Mouse (Mus musculus): ENCODE results near the gene Cep350.

GRCm38 (mm10) chr1:156003201-156003935 lies 30.3 kb upstream of the Cep350 start:
- TF ChIP-seq TAL1 (IDR thresholded peaks at IDR 0.05; ENCODE audit: low read length) (no peak), GATA1 (IDR thresholded peaks at IDR 0.05; ENCODE audit: low read length) (no peak)

Data from erythroblast, embryonic 14.5 days (primary cell).